Mouse (Mus musculus) brain, embryonic 14.5 days (tissue): ENCODE results near the gene Ttc28.

Experiments
- CTCF ChIP-seq: fragments of 200-500 bp; IDR thresholded peaks from 2 replicates; pipeline ENCODE4 v1.5.1; 2012; ENCODE audit warnings: inconsistent platforms, mild to moderate bottlenecking, moderate library complexity, borderline replicate concordance; ENCODE audit not compliant: insufficient read depth, insufficient read length; ENCODE audit errors: extremely low read depth
- POLR2A ChIP-seq: fragments of 200-500 bp; IDR thresholded peaks from 2 replicates; pipeline ENCODE4 v1.6.1; 2012; ENCODE audit warnings: mild to moderate bottlenecking, inconsistent platforms, borderline replicate concordance; ENCODE audit not compliant: poor library complexity, insufficient read depth, insufficient read length, severe bottlenecking; ENCODE audit errors: extremely low read depth

GRCm38 (mm10) chr5:111247571-111248265, 368.1 kb downstream of the Ttc28 start:
- TF ChIP-seq CTCF: no peak
- TF ChIP-seq POLR2A: no peak
